Mouse (Mus musculus) neural tube, embryonic 15.5 days (tissue): ENCODE measurements around the gene Mmaa. TPM values are rescaled to one million over a fixed set of nuclear protein-coding genes. Genes with fewer than 3 reads are reported as not detected.
A peak's percentile ranks its signal among the peaks of the same experiment; 100 is the strongest.

Experiments
- ATAC-seq: fragments of 200-750 bp; cut with Nextera tagmentation; 2 replicates; pipeline ENCODE4 v1.8.0; 2017; ENCODE audit warnings: mild to moderate bottlenecking, moderate TSS enrichment, moderate library complexity; ENCODE audit not compliant: low FRiP score
- H3K27ac ChIP-seq: fragments of 300-500 bp; sonication (generic); replicated peaks from 2 replicates; pipeline ENCODE4 v1.5.1; 2015; ENCODE audit warnings: mild to moderate bottlenecking, inconsistent platforms
- H3K27me3 ChIP-seq: fragments of 300-500 bp; sonication (generic); replicated peaks from 2 replicates; pipeline ENCODE4 v1.6.1; 2015; ENCODE audit warnings: inconsistent platforms
- H3K36me3 ChIP-seq: fragments of 300-500 bp; sonication (generic); 2 replicates; pipeline ENCODE4 v1.6.1; 2015; ENCODE audit warnings: inconsistent platforms
- H3K4me1 ChIP-seq: fragments of 300-500 bp; sonication (generic); 2 replicates; pipeline ENCODE4 v1.6.1; 2015; ENCODE audit warnings: inconsistent platforms
- H3K4me2 ChIP-seq: fragments of 300-500 bp; sonication (generic); 2 replicates; pipeline ENCODE4 v1.6.1; 2015; ENCODE audit warnings: inconsistent platforms, mild to moderate bottlenecking, moderate library complexity
- H3K4me3 ChIP-seq: fragments of 300-500 bp; sonication (generic); replicated peaks from 2 replicates; pipeline ENCODE4 v1.5.1; 2015; ENCODE audit warnings: mild to moderate bottlenecking, inconsistent platforms
- H3K9ac ChIP-seq: fragments of 300-500 bp; sonication (generic); replicated peaks from 2 replicates; pipeline ENCODE4 v1.6.1; 2015; ENCODE audit warnings: mild to moderate bottlenecking, inconsistent platforms
- H3K9me3 ChIP-seq: fragments of 300-500 bp; sonication (generic); replicated peaks from 2 replicates; pipeline ENCODE4 v1.6.1; 2016; ENCODE audit warnings: inconsistent platforms
- WGBS: fragments of 180-500 bp; shearing (Covaris S2); methylation state at CpG from one replicate; pipeline ENCODE4 v1.1.7; 2015; ENCODE audit warnings: mixed read lengths; 5-methylcytosine and 5-hydroxymethylcytosine counted together
- polyA plus RNA-seq: library from polyadenylated mRNA; unstranded; fragments of >200 nt; fragmentation: Nextera tagmentation; extraction: Ambion mirVana; gene quantifications from 2 replicates; pipeline ENCODE4 v1.2.1, GENCODE M21; 2015

Mmaa gene
- polyA plus RNA-seq, result 16.2 and 18.5 TPM in 2 replicates

GRCm38 (mm10) chr8:79294610-79295275, at the start of gene Mmaa:
Gene Mmaa (minus strand): TSS chr8:79294937.
- ATAC-seq, result peak; percentile 98
- Histone ChIP-seq H3K27me3 (no peaks in the 10 kb centered on the region), H3K9ac (peak within 1 kb of the TSS; percentile 86), H3K9me3 (no peaks in the 10 kb centered on the region), H3K27ac (peak within 1 kb of the TSS; percentile 97), H3K4me2 (peak within 1 kb of the TSS; percentile 88), H3K4me3 (peak within 1 kb of the TSS; percentile 65), H3K4me1 (peaks cover 23% of the 10 kb centered on the region), H3K36me3 (no peaks in the 10 kb centered on the region)
- under 1% methylated on average over 72 of the region's 74 CpGs for WGBS

DNA sequence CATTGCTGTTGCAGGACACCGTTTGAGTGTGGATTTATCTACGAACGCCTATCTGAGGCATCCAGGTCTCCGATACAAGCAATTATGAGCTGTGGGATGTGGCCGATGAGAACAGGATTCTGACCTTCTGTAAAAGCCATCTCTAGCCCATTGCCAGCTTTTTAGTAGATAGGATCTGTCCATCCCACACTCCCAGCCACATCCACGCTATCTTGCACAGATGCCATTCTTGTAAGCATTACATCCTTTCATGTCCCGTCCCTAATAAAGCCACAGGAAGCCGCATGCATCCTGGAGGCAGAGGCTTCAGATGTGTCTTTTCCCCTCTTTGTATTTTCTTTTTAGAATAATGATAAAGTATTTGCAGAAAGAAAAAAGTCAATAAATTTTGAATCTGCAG, 46.5 kb upstream of the Mmaa start:
- ATAC-seq, result no peak
- Histone ChIP-seq H3K9ac (no peak overlapping the region), H3K36me3 (peaks cover 49% of the 10 kb centered on the region), H3K27ac (no peak overlapping the region), H3K9me3 (no peaks in the 10 kb centered on the region), H3K4me3 (no peak overlapping the region), H3K4me1 (0 out of 2 replicates have a peak, but pooled peaks cover 3% of the 10 kb centered on the region), H3K27me3 (no peaks in the 10 kb centered on the region), H3K4me2 (no peak overlapping the region)
- 90% methylated on average over 8 of the region's 8 CpGs for WGBS

GRCm38 (mm10) chr8:79339555-79339954, 44.8 kb upstream of the Mmaa start:
- Histone ChIP-seq H3K4me3 (no peak overlapping the region), H3K4me1 (0 out of 2 replicates have a peak, but pooled peaks cover 3% of the 10 kb centered on the region), H3K4me2 (no peak overlapping the region), H3K27me3 (no peaks in the 10 kb centered on the region), H3K9me3 (no peaks in the 10 kb centered on the region), H3K9ac (no peak overlapping the region), H3K27ac (no peak overlapping the region), H3K36me3 (peaks cover 49% of the 10 kb centered on the region)
- no peak for ATAC-seq
- 80% methylated on average over 9 of the region's 9 CpGs for WGBS

DNA sequence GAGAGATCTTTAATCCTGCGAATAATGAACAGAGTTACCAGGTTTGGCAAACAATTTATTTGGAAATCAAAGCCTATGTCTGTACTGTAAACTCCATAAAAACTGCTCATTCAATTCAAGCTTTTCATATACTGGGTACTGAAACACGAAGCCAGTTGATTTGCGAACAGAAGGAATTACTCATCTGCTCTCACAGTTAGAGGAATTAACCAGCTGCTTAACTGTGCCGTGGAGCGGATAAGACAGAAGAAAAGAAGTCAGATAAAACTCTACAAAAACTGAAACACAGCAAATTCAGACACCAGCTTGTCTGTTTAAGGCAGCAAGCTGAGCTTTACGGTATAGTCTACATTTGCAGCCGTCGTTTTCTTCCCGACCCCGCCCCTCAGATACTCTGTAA, 43.9 kb upstream of the Mmaa start:
- ATAC-seq, result no peak
- Histone ChIP-seq H3K36me3 (peaks cover 42% of the 10 kb centered on the region), H3K9me3 (no peaks in the 10 kb centered on the region), H3K4me3 (no peak overlapping the region), H3K27me3 (no peaks in the 10 kb centered on the region), H3K27ac (no peak overlapping the region), H3K9ac (no peak overlapping the region), H3K4me2 (no peak overlapping the region), H3K4me1 (no peaks in the 10 kb centered on the region)
- WGBS, result 83% methylated on average over 10 of the region's 10 CpGs

GRCm38 (mm10) chr8:79332109-79332900, 37.6 kb upstream of the Mmaa start:
- no peak overlapping the region for H3K4me3 ChIP-seq
- H3K9me3 ChIP-seq, result no peaks in the 10 kb centered on the region
- H3K27me3 ChIP-seq, result no peaks in the 10 kb centered on the region
- no peak overlapping the region for H3K27ac ChIP-seq
- no peak overlapping the region for H3K4me2 ChIP-seq
- peaks cover 5% of the 10 kb centered on the region for H3K36me3 ChIP-seq
- ATAC-seq, result no peak
- H3K4me1 ChIP-seq, result no peaks in the 10 kb centered on the region
- WGBS, result 83% methylated on average over 22 of the region's 22 CpGs
- no peak overlapping the region for H3K9ac ChIP-seq

DNA sequence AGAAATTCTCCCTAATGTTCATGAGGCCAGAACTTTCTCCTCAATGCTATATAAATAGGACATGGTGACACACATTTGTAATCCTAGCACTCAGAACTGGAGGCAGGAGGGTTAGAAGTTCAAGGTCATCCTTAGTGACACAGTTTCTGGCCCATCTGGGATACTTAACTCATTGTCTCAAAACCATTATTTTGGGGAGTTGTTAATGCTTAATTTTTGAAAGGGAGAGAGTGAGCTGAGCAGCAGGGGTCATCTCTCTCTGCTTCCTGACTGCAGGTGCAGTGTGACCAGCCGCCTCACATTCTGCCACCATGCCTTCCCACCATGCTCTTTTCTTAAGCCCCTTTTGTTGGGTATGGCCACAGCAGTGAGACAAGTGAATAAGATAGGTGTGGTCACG, 36.8 kb upstream of the Mmaa start:
- Histone ChIP-seq H3K36me3 (no peaks in the 10 kb centered on the region), H3K9ac (no peak overlapping the region), H3K4me1 (no peaks in the 10 kb centered on the region), H3K9me3 (no peaks in the 10 kb centered on the region), H3K27me3 (no peaks in the 10 kb centered on the region), H3K27ac (no peak overlapping the region), H3K4me3 (no peak overlapping the region), H3K4me2 (no peak overlapping the region)
- 91% methylated on average over 2 of the region's 2 CpGs for WGBS
- no peak for ATAC-seq

GRCm38 (mm10) chr8:79331017-79331416, 36.3 kb upstream of the Mmaa start:
- H3K4me3 ChIP-seq, result no peak overlapping the region
- WGBS, result 84% methylated on average over 9 of the region's 9 CpGs

DNA sequence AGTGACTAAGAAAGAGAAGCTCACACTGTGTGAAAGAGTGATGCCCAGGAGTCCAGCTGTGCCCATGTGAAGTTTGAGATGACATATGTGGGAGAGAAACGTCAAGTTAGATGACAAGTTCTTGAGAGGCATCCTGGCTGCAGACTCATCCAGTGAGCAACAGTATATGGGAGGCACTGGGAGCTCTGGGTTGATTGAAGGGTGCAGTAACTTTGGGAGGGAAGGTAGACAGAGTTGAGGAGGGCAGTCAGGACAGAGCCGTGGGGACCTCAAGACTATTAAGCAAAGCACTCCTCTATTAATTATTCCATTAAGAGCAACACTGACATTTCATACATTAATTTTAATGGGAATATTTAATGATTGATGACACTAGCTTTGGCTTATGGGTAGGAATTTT, 35.0 kb upstream of the Mmaa start:
- 83% methylated on average over 2 of the region's 2 CpGs for WGBS
- no peak overlapping the region for H3K4me3 ChIP-seq
- H3K9ac ChIP-seq, result no peak overlapping the region
- no peaks in the 10 kb centered on the region for H3K9me3 ChIP-seq
- H3K27me3 ChIP-seq, result no peaks in the 10 kb centered on the region
- H3K4me1 ChIP-seq, result 0 out of 2 replicates have a peak, but pooled peaks cover 3% of the 10 kb centered on the region
- H3K27ac ChIP-seq, result no peak overlapping the region
- H3K4me2 ChIP-seq, result no peak overlapping the region
- ATAC-seq, result no peak
- H3K36me3 ChIP-seq, result no peaks in the 10 kb centered on the region

More at GRCm38 (mm10) chr8:79331017-79331416, 36.3 kb upstream of the Mmaa start:
- ATAC-seq, result no peak
- Histone ChIP-seq H3K27me3 (no peaks in the 10 kb centered on the region), H3K9me3 (no peaks in the 10 kb centered on the region), H3K27ac (no peak overlapping the region), H3K4me2 (no peak overlapping the region), H3K9ac (no peak overlapping the region), H3K4me1 (no peaks in the 10 kb centered on the region), H3K36me3 (no peaks in the 10 kb centered on the region)

DNA sequence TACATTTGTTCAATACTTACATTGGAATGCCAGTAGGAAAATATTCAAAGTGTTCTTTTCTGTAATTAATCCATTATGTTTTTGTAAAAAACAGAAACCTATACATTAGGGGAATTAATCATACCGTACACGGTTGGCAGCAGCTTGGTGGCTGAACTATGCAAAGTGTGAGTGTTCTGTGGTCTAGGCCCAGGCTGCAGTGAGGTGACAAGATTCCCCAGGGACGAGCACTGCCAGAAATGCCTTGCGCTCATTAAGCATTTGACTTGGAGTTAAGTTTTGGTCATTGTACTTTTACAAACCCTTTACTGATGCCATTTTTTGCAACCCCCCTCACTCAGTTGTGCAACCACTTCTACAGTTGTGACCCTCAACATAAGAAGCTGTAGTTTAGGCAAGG, 34.4 kb upstream of the Mmaa start:
- WGBS, result 93% methylated on average over 4 of the region's 4 CpGs

DNA sequence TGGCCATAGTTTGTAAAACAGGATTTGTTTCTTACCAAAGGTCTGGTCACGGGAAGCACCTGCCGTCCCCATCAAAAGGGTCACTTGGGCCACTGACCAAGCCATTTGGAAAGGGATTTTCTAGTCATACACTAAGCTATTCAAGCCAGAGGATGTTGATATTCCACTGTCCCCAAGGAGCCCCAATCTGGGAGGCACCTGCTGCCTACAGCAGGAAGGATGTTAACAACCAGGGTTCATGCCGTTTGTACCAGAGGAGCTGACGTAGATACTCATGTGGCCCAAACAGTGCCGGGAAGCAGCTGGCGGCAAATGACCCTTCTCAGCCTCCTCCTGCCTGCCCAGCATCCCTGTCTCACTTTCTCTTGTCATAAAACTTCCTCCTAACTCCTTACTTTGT, 30.8 kb upstream of the Mmaa start:
- no peak overlapping the region for H3K4me3 ChIP-seq
- WGBS, result 72% methylated on average over 6 of the region's 6 CpGs
- no peaks in the 10 kb centered on the region for H3K27me3 ChIP-seq
- no peak for ATAC-seq
- H3K4me1 ChIP-seq, result 0 out of 2 replicates have a peak, but pooled peaks cover 3% of the 10 kb centered on the region
- H3K9me3 ChIP-seq, result no peaks in the 10 kb centered on the region
- no peak overlapping the region for H3K9ac ChIP-seq
- H3K36me3 ChIP-seq, result no peaks in the 10 kb centered on the region
- no peak overlapping the region for H3K27ac ChIP-seq
- H3K4me2 ChIP-seq, result no peak overlapping the region

More for the DNA sequence above, 34.4 kb upstream of the Mmaa start:
- ATAC-seq, result no peak
- Histone ChIP-seq H3K4me2 (no peak overlapping the region), H3K9me3 (no peaks in the 10 kb centered on the region), H3K9ac (no peak overlapping the region), H3K27ac (no peak overlapping the region), H3K4me3 (no peak overlapping the region), H3K4me1 (0 out of 2 replicates have a peak, but pooled peaks cover 3% of the 10 kb centered on the region), H3K36me3 (no peaks in the 10 kb centered on the region), H3K27me3 (no peaks in the 10 kb centered on the region)

DNA sequence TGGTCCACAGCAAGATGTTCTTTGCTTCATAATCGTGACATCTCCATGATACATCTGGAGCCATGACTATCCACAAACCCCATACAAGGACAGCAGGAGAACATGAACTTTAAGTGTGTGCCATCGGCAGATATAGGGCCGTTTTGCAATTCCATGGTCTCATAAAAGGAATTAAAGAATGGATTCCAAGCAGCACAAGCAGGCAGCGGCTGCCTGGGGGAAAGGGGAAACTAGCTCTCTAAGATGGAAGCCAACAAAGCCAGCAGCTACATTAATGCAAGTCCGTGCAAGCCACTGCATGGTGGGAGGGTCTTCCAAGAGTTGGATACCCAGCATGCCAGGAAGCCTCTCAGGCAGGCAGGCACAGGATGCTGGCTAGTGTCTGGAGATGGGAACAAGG, 30.2 kb upstream of the Mmaa start:
- no peaks in the 10 kb centered on the region for H3K27me3 ChIP-seq
- H3K4me3 ChIP-seq, result no peak overlapping the region
- ATAC-seq, result no peak
- no peaks in the 10 kb centered on the region for H3K9me3 ChIP-seq
- WGBS, result 77% methylated on average over 5 of the region's 5 CpGs
- H3K4me1 ChIP-seq, result 0 out of 2 replicates have a peak, but pooled peaks cover 3% of the 10 kb centered on the region
- H3K9ac ChIP-seq, result no peak overlapping the region
- H3K27ac ChIP-seq, result no peak overlapping the region
- H3K36me3 ChIP-seq, result no peaks in the 10 kb centered on the region
- no peak overlapping the region for H3K4me2 ChIP-seq

- ATAC-seq, result no peak
These were observed 29.3 kb upstream of the Mmaa start for GRCm38 (mm10) chr8:79324036-79324435.

More at GRCm38 (mm10) chr8:79324036-79324435, 29.3 kb upstream of the Mmaa start:
- no peak overlapping the region for H3K9ac ChIP-seq
- H3K27ac ChIP-seq, result no peak overlapping the region
- H3K9me3 ChIP-seq, result no peaks in the 10 kb centered on the region
- no peaks in the 10 kb centered on the region for H3K27me3 ChIP-seq
- WGBS, result 63% methylated on average over 3 of the region's 3 CpGs
- no peak overlapping the region for H3K4me2 ChIP-seq
- H3K36me3 ChIP-seq, result no peaks in the 10 kb centered on the region
- no peak overlapping the region for H3K4me3 ChIP-seq
- 0 out of 2 replicates have a peak, but pooled peaks cover 3% of the 10 kb centered on the region for H3K4me1 ChIP-seq
